Mouse (Mus musculus) activated CD4-positive, CD25-positive, alpha-beta regulatory T cell, adult 9 weeks (primary cell): ENCODE data around the gene Gm49661. TPM values are rescaled to one million over a fixed set of nuclear protein-coding genes. Genes with fewer than 3 reads are reported as not detected.

Experiments
- polyA plus RNA-seq: library from polyadenylated mRNA; unstranded; fragments of 100-300 nt; shearing (Covaris generic); gene quantifications from one replicate; pipeline ENCODE4 v1.2.1, GENCODE M21; 2017

The Gm49661 gene
- polyA plus RNA-seq: not detected

GRCm38 (mm10) chr8:84969241-84970134, at the start of gene Gm49661, which contains the start of the genes Prdx2 and Rnaseh2a:
Gene Gm49661 (minus strand): TSS chr8:84969433.
Gene Prdx2 (plus strand): TSS chr8:84969587.
Gene Rnaseh2a (minus strand): TSS chr8:84969767.

DNA sequence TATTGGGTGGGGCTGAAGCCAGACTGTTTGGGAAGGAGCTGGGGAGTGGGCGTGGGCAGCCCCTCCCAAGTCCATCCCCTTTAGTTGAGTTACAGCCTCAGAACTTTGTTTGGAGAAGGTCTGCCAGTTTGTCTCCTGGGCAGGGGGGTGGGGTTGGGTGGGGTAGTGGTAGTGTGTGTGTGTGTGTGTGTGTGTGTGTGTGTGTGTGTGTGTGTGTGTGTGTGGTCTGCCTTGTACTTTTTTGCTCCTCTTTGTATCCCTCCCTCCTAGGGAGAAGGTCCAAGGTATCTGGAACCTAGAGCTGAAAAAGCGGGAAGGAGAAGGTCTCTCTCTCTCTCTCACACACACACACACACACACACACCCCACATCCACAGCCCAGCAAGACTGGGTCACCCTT, 45.2 kb upstream of the Gm49661 start, which contains the start of gene Best2:
Best2 (minus strand) TSS at position 101 of the 400 bp plus-strand sequence.

DNA sequence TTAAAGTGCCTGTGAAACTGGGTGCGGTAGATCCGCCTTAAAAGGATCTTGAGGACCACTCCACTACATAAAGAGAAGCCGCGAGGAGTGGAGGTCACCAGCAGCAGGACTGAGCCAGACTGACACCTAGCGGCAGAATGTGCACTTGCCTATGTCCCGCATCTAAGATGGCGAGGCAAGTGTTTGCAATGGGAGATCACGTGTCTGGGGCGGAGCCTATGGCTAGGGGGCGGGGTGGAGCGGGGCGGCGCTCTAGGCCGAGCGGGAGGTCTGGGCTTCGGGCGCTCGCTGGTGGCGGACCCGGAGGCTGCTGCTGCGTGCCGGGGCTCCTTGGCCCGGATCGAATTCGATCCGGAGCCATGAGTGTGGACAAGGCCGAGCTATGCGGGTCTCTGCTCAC, 21.1 kb upstream of the Gm49661 start, which contains the start of gene Hook2:
Hook2 (plus strand) TSS at position 255 of the 400 bp plus-strand sequence.

GRCm38 (mm10) chr8:84978248-84978940, 9.2 kb upstream of the Gm49661 start, which contains the start of gene Junb:
Gene Junb (minus strand): TSS chr8:84978718.

DNA sequence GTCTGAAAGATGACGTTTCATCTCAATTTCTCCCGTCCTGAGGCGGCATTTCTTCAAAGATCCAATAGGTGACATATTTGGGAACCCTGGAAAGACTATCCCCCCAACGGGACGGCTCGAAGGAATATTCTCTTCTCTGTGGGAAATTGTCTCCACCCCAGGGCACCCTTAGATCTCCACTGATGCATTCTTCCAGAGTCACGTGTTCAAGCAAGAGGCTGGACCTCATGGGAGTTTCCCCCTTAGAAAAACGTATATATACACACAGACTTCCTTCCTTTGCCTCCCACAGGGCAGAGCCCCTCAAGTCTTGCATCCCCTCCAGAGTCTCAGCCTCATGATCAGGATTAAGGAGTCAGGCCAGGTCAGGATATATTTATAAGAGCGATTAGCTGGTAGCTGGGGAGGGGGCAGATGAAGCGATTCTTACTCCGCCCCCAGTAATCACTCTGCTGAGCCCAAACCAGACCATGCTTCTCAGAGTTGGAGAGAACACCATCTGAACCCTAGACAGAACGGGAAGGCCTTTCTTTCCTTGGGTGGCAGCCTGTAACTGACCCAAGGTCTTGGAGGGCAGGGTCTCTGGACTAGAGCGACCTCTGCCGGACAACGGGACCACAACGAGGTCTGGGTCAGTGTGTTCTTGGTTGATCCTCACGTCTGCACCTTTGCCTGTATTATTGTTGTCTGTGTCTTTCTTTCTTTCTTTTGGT, 22.5 kb downstream of the Gm49661 start, which contains the start of gene Rtbdn:
Rtbdn (plus strand) TSS at position 464 of the 713 bp plus-strand sequence.

DNA sequence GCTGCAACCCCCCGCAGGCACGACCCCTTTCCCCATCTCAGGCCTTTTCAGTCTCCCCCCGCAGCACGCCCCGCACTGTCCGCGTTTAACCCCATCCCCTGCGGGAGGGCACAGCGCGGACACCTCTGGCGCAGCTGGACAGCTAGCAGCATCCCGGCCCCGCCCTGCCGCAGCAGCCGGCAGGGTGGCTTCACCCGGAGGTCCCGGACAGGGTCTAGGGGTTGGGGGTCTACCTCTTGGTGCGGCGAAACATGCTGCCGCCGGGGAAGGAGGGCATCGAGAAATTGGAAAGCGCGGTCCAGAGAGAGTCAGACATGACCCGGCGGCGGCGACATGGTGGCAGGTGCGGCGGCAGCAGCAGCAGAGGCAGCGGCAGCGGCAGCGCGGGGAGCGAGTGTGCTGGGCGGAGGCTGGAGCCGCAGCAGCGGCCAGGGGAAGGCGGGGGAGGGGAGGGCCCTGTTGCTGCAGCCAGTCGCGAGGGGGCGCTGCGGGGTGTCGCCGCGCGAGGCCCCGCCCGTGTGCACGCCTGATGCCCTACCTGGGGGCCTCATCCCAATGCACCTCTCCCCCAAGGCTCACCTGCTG, 32.2 kb downstream of the Gm49661 start, which contains the start of gene Mast1:
Mast1 (minus strand) TSS at position 398 of the 585 bp plus-strand sequence.

Other genes starting within 250 kb of the Gm49661 start
- 23.0 TPM for gene G430095P16Rik, start 246.4 kb downstream of the Gm49661 start, polyA plus RNA-seq
- gene Nfix, start 169.1 kb downstream of the Gm49661 start, polyA plus RNA-seq: 3.0 TPM
- 6.8 TPM for gene Dand5, start 146.6 kb downstream of the Gm49661 start, polyA plus RNA-seq
- 27.8 TPM for gene Gadd45gip1, start 137.9 kb downstream of the Gm49661 start, polyA plus RNA-seq
- 189 TPM for gene Rad23a, start 128.8 kb downstream of the Gm49661 start, polyA plus RNA-seq
- gene Calr, start 122.5 kb downstream of the Gm49661 start, polyA plus RNA-seq: 587 TPM
- 97.7 TPM for gene Farsa, start 112.4 kb downstream of the Gm49661 start, polyA plus RNA-seq
- gene Syce2, start 97.3 kb downstream of the Gm49661 start, polyA plus RNA-seq: 7.7 TPM
- gene Gcdh, start 75.5 kb downstream of the Gm49661 start, polyA plus RNA-seq: 39.4 TPM
- 1.1 TPM for gene Klf1, start 67.5 kb downstream of the Gm49661 start, polyA plus RNA-seq
- 18.9 TPM for gene Dnase2a, start 60.9 kb downstream of the Gm49661 start, polyA plus RNA-seq
- gene Mast1, start 32.1 kb downstream of the Gm49661 start, polyA plus RNA-seq: 1.1 TPM
- gene Rtbdn, start 22.4 kb downstream of the Gm49661 start, polyA plus RNA-seq: 0.31 TPM
- gene Prdx2, start 154 bp upstream of the Gm49661 start, polyA plus RNA-seq: 266 TPM
- gene Rnaseh2a, start 334 bp upstream of the Gm49661 start, polyA plus RNA-seq: 105 TPM
- gene Junb, start 9.3 kb upstream of the Gm49661 start, polyA plus RNA-seq: 481 TPM
- 7.8 TPM for gene Hook2, start 21.2 kb upstream of the Gm49661 start, polyA plus RNA-seq
- not detected for gene Best2, start 45.1 kb upstream of the Gm49661 start, polyA plus RNA-seq
- gene Asna1, start 55.8 kb upstream of the Gm49661 start, polyA plus RNA-seq: 53.5 TPM
- gene Trir, start 57.4 kb upstream of the Gm49661 start, polyA plus RNA-seq: 200 TPM
- 45.8 TPM for gene Tnpo2, start 67.5 kb upstream of the Gm49661 start, polyA plus RNA-seq
- gene Fbxw9, start 90.6 kb upstream of the Gm49661 start, polyA plus RNA-seq: 8.0 TPM
- gene Gm5741, start 98.5 kb upstream of the Gm49661 start, polyA plus RNA-seq: 1.9 TPM
- 78.8 TPM for gene Dhps, start 102.3 kb upstream of the Gm49661 start, polyA plus RNA-seq
- 185 TPM for gene Wdr83os, start 111.3 kb upstream of the Gm49661 start, polyA plus RNA-seq
- gene Wdr83, start 111.9 kb upstream of the Gm49661 start, polyA plus RNA-seq: 41.4 TPM
- 184 TPM for gene Man2b1, start 113.8 kb upstream of the Gm49661 start, polyA plus RNA-seq
- gene Zfp791, start 153.7 kb upstream of the Gm49661 start, polyA plus RNA-seq: not detected
- gene Cks1brt, start 182.5 kb upstream of the Gm49661 start, polyA plus RNA-seq: not detected